Mouse (Mus musculus): ENCODE measurements around the gene B4galt1. TPM values are rescaled to one million over a fixed set of nuclear protein-coding genes. Genes with fewer than 3 reads are reported as not detected.

The B4galt1 gene
- polyA plus RNA-seq, 1 experiment from 2014 or later = 33.2 TPM

DNA sequence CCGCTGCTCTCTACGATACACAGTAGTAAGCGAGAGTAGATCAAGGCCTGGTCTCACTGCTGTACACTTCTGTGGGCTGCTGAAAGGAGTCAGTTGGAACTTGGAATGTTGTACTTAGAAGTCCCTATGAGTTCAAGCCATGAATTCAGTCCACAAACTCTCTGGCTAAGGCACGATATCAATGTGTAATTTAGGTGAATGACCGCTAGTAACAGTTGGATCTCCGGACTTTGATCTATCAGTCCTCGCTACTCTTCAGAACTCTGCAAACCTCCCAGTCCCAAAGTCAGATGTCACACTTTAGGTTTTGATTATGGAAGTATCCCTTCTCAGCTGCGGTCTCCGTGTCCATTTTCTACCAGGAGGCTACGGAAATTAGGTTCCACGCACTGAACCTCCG, 10.6 kb upstream of the B4galt1 start:
- no peak for ATAC-seq
- WGBS = 91% methylated on average over 12 of the region's 12 CpGs
- H3K36me3 ChIP-seq = no peaks in the 10 kb centered on the region

DNA sequence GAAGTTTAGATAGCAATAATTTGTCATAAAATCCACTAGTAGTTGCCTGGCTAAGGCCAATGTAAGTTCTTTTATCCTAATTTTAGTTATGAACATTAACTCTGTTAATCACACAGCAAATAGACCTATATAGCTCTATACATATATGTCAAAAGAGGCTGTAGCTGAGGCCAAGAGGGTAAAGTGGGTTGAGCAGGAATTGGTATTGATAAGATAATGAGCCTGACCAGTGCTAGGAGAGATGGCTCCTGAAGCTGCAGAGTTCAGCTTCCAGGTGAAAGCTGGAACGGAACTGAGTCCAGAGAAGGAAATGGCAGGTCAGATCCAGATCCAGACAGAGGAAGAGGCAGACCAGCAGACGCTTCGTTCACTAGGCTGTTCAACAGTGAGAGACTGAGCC, 9.5 kb upstream of the B4galt1 start:
- Histone ChIP-seq H3K4me1 (replicated peaks) (no peaks in the 10 kb centered on the region), H3K4me2 (replicated peaks) (no peak overlapping the region), H3K27ac (no peak overlapping the region), H3K27me3 (replicated peaks) (no peaks in the 10 kb centered on the region), H3K36me3 (no peaks in the 10 kb centered on the region), H3K9me3 (no peaks in the 10 kb centered on the region), H3K4me3 (replicated peaks) (no peak overlapping the region), H3K9ac (no peak overlapping the region)
- no peak for ATAC-seq
- 86% methylated on average over 3 of the region's 3 CpGs for WGBS

More for the DNA sequence above, 10.6 kb upstream of the B4galt1 start:
- H3K27ac ChIP-seq = no peak overlapping the region
- H3K4me3 ChIP-seq (replicated peaks) = no peak overlapping the region
- H3K9me3 ChIP-seq = no peaks in the 10 kb centered on the region
- H3K4me1 ChIP-seq (replicated peaks) = peaks cover 5% of the 10 kb centered on the region; the same call in 1 of the 2 replicates
- H3K9ac ChIP-seq = no peak overlapping the region
- H3K4me2 ChIP-seq (replicated peaks) = no peak overlapping the region
- no peaks in the 10 kb centered on the region for H3K27me3 ChIP-seq (replicated peaks)

DNA sequence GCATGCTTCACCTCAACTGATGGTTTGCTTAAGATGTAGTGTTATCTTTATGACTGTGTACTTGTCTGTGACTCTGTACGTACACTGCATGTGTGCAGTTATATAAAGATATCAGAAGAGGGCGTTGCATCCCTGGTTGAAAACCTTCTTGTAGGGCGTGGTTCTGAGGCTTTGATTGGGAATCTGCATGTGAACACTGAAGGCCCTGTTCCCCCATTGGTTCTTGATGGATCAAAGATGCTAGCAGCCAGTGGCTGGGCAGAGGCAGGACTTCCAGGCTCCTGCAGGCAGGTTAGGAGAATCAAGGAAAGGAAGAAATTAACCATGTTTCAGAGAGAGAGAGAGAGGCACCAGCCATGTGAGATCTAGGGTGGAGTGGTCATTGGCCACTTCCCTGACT, 7.3 kb upstream of the B4galt1 start:
- H3K9ac ChIP-seq = no peak overlapping the region
- ATAC-seq = no peak
- H3K9me3 ChIP-seq = no peaks in the 10 kb centered on the region
- no peaks in the 10 kb centered on the region for H3K27me3 ChIP-seq (replicated peaks)
- no peaks in the 10 kb centered on the region for H3K36me3 ChIP-seq
- H3K4me2 ChIP-seq (replicated peaks) = no peak overlapping the region
- no peak overlapping the region for H3K27ac ChIP-seq
- 61% methylated on average over 3 of the region's 3 CpGs for WGBS
- no peak overlapping the region for H3K4me3 ChIP-seq (replicated peaks)
- H3K4me1 ChIP-seq (replicated peaks) = no peaks in the 10 kb centered on the region

DNA sequence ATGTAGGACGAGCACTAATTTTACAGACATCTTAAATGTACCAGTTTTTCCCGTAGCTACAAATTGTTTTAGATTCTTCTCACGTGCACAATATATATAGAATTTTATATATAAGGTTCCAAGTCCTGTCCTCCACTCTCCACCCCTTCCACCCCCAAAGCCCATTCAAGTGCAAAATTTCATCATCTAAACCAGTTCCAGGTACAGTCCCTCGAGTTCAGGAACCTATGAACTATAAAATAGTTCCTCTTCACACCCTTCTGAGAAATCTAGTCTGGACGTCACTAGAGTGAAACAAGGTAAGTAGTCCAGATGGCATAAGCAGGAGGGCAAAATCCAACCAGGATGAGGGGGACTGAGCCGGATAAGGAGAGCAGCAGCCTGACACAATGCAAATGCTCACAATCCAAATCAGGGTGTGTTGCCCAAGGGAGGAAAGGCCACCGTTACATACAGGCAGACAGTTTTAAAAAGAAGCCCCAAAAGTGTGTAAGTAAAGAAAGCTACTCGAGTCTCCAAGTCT, 4.1 kb upstream of the B4galt1 start:
- ATAC-seq = no peak

DNA sequence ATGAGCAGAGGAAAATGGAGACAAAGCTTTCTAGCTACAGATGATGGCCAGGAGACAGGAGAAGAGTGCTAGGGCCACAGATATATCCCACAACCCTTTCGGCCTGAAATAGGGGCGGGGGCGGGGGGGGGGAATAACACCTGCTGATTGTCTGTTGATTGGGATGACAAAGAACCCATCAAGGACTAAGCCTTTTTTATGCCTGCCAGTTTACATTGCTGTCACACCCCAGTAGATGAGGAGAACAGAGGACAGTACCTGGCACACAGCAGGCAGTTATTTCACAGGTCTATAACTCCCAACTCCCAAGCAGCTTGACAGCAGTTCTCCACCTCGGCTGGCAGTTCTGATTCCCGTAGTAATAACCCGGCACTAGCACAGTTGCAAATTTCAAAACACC, 2.8 kb upstream of the B4galt1 start:
- 58% methylated on average over 6 of the region's 6 CpGs for WGBS
- no peak overlapping the region for H3K4me3 ChIP-seq (replicated peaks)
- H3K9ac ChIP-seq = no peak overlapping the region
- H3K4me2 ChIP-seq (replicated peaks) = no peak overlapping the region
- H3K27me3 ChIP-seq (replicated peaks) = no peaks in the 10 kb centered on the region
- H3K4me1 ChIP-seq (replicated peaks) = 0 out of 2 replicates have a peak, but pooled peaks cover 7% of the 10 kb centered on the region
- no peak for ATAC-seq
- H3K27ac ChIP-seq = no peak overlapping the region
- no peaks in the 10 kb centered on the region for H3K9me3 ChIP-seq
- H3K36me3 ChIP-seq = no peaks in the 10 kb centered on the region

More for the DNA sequence above, 4.1 kb upstream of the B4galt1 start:
- no peak overlapping the region for H3K4me3 ChIP-seq (replicated peaks)
- H3K9ac ChIP-seq = no peak overlapping the region
- H3K4me2 ChIP-seq (replicated peaks) = no peak overlapping the region
- whole genome bisulfite sequencing = 75% methylated on average over 8 of the region's 8 CpGs
- no peak overlapping the region for H3K27ac ChIP-seq
- H3K27me3 ChIP-seq (replicated peaks) = no peaks in the 10 kb centered on the region
- H3K9me3 ChIP-seq = no peaks in the 10 kb centered on the region
- H3K4me1 ChIP-seq (replicated peaks) = no peaks in the 10 kb centered on the region
- H3K36me3 ChIP-seq = no peaks in the 10 kb centered on the region

DNA sequence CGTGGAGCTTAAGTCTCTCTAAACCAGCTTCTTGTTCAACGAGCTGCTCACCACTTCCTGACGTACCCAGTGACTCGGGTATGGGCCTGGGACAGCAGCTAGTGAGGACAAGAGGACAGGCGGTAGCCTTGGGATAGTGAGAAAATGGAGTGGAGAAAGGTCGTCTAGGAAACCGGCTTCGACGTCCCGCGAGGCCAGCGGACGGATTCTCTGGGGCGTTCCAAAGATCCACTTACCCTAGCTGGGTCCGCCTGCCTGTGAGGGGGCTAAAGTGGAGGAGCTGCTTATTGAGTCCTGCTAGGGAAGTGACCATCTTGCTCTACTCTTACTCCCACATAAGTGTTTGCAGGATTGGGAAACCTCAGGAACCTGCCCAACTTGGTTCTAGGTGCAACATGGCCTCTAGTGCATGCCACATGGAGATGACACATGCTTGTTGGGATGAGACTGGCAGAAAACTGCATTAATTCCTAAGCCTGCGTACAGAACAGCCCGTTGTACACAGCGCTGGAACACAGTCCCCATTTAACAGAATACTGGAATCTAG, 655 bp upstream of the B4galt1 start:
- peak overlapping the region; percentile 20 for H3K9ac ChIP-seq
- no peaks in the 10 kb centered on the region for H3K36me3 ChIP-seq
- ATAC-seq = no peak; the same call in 1 of the 2 replicates
- H3K4me3 ChIP-seq (replicated peaks) = peak overlapping the region; percentile 82
- no peaks in the 10 kb centered on the region for H3K9me3 ChIP-seq
- 16% methylated on average over 18 of the region's 18 CpGs for WGBS
- no peaks in the 10 kb centered on the region for H3K27me3 ChIP-seq (replicated peaks)
- H3K4me2 ChIP-seq (replicated peaks) = peak overlapping the region; percentile 65
- H3K27ac ChIP-seq = peak overlapping the region; percentile 54
- H3K4me1 ChIP-seq (replicated peaks) = peaks cover 25% of the 10 kb centered on the region

DNA sequence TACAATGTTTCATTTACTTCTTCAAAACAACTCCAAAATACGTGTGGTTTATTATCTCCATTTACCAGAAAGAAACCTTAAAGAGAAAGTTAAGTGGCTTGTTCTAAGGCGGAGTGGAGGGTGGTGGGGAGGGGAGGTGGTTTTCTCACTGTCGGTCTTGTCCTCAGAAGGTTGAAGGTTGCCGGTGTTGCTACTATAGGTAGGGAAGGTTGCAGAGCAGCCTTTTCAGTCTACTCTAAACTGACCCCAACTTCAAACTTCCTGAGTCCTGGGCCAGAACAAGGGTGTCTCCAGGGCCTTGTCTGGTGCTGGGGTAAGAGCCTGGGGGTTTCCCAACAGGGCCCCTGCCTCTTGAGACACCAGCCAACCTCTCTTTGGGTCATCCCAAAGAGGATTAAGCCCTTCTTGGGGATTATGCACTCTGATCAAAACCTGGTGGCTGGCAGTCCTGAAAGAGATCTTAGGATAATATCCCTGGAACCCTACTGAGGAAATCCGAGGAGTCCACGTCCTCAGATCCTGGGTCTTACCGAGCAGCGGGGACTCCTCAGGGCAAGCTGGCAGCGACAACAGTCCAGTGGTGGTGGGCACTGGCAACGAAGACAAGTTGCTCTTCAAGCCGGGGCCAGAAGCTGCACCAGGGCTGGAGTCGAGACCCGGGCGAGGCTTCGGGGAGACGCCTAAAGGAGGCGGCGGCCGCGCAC, 792 bp downstream of the B4galt1 start:
- Histone ChIP-seq H3K4me1 (replicated peaks) (peaks cover 29% of the 10 kb centered on the region), H3K4me3 (replicated peaks) (peak overlapping the region; percentile 82), H3K9ac (peak overlapping the region; percentile 82), H3K4me2 (replicated peaks) (peak overlapping the region; percentile 65), H3K27ac (peak overlapping the region; percentile 94), H3K27me3 (replicated peaks) (no peaks in the 10 kb centered on the region), H3K36me3 (no peaks in the 10 kb centered on the region), H3K9me3 (no peaks in the 10 kb centered on the region)
- ATAC-seq = no peak
- WGBS = 2% methylated on average over 20 of the region's 20 CpGs

DNA sequence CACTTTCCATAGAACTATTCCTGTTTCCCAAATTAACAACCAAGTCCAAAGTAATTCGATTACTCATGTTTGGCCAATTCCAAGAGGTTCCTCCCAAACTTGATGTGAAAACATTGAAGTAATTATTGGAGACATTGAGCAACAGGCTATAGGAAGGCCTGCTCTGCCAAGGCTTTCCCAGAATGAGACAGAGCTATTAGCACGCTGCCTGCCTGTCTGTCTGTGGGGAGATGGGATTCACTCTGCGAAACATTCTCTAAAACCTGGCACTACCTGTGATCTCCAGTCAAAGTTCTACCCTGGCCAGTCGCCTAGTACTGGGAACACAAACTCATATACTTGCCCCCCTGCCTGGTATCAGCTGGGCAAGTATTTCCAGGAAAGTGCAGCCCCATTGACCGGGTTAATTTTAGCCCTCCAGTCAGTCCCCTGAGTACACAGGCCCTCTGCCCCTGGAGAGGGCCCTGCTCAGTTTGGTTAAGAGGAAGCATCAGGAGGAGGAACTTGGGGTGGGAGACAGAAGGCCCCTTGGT, 1.5 kb downstream of the B4galt1 start:
- Histone ChIP-seq H3K9ac (peak overlapping the region; percentile 82), H3K27me3 (replicated peaks) (no peaks in the 10 kb centered on the region), H3K4me2 (replicated peaks) (peak overlapping the region; percentile 65), H3K4me1 (replicated peaks) (peaks cover 34% of the 10 kb centered on the region), H3K4me3 (replicated peaks) (peak overlapping the region; percentile 82), H3K9me3 (no peaks in the 10 kb centered on the region), H3K27ac (peak overlapping the region; percentile 94), H3K36me3 (no peaks in the 10 kb centered on the region)
- WGBS = 28% methylated on average over 5 of the region's 5 CpGs
- no peak for ATAC-seq

DNA sequence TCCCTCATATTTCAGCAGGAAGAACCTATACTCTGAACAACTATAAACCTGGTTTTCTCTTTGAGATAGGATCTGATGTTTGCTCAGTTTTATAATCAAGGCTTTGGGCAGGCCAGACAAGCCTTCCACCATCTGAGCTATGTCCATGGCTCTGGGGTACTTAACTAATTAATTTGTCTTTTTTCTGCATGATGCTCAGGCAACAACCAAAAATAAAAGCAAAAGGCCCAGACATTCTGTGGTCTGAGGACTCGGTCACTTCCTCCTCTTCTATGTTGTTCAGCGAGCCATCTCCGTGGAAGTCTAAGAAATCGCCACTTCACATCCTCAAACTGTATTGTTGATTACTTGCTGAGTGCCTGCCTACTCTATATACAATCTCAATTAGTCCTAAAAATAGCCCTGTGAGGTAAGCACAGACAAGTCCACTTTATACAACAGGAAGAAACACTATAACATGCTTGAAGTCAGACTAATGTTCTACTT, 2.0 kb downstream of the B4galt1 start:
- no peak for ATAC-seq
- 19% methylated on average over 4 of the region's 4 CpGs for WGBS
- Histone ChIP-seq H3K4me1 (replicated peaks) (peaks cover 37% of the 10 kb centered on the region), H3K36me3 (no peaks in the 10 kb centered on the region), H3K4me2 (replicated peaks) (peak overlapping the region; percentile 65), H3K27me3 (replicated peaks) (no peaks in the 10 kb centered on the region), H3K27ac (peak overlapping the region; percentile 94; the same call in 1 of the 2 replicates), H3K4me3 (replicated peaks) (peak overlapping the region; percentile 82), H3K9ac (peak overlapping the region; percentile 24; the same call in 1 of the 2 replicates), H3K9me3 (no peaks in the 10 kb centered on the region)

DNA sequence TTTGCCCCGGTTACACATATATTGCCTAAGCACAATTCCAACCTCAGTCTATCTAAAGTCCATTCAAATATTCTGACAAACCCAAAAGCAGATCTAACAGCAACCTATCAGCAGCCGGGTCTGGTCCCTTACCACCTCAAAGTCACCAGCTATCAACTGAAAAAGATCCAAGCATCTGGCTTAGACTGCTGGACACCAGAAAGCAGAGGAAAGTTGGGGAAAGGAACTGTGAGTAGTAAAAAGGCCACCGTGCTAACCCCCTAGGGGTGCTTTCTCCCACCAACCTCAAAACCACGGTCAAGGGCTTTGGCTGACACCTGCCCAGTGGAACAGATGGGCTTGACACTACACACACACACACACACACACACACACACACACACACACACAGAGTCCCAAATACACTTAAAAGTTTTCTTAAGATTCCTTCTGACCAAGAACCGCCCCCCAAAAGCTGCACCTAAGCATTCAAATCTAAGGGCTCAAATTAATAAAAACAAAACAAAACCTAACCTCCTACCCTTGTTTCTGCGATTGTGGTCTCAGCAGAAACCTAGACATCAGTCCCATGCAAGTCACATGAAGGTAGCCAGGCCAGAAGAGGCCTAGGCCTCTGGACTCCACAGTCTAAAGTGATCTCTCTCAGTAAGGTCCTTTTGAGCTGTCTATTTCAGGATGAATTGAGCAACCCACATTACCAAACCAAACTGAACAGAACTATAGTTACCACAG, 2.6 kb downstream of the B4galt1 start:
- 72% methylated on average over 6 of the region's 6 CpGs for WGBS
- Histone ChIP-seq H3K27me3 (replicated peaks) (no peaks in the 10 kb centered on the region), H3K27ac (peak overlapping the region; percentile 94; the same call in 1 of the 2 replicates), H3K4me2 (replicated peaks) (peak overlapping the region; percentile 65), H3K4me3 (replicated peaks) (peak overlapping the region; percentile 82), H3K36me3 (no peaks in the 10 kb centered on the region), H3K9ac (peak overlapping the region; percentile 24), H3K9me3 (no peaks in the 10 kb centered on the region), H3K4me1 (replicated peaks) (peaks cover 43% of the 10 kb centered on the region)
- no peak for ATAC-seq

DNA sequence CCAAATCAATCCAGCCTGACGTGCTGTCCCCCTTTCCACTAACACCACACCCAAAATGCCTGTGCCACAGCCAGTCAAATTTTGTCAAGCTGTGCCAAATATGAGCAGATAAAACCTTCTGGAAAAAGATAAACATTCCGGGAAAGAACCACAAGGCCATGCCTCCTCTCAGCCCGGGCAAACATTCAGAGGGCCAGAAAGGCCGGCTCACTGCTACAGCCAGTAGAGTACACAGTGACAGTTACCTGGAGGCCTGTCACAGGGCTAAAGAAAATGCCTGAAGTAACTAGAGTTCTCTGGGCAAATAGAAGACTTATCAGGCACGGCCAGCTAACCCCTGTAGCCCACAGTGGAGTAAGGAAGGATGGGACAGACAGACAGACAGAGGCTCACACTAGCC, 3.2 kb downstream of the B4galt1 start:
- Histone ChIP-seq H3K4me3 (replicated peaks) (no peak overlapping the region; the same call in 1 of the 2 replicates), H3K27ac (no peak overlapping the region), H3K9me3 (no peaks in the 10 kb centered on the region), H3K36me3 (no peaks in the 10 kb centered on the region), H3K9ac (no peak overlapping the region; the same call in 1 of the 2 replicates), H3K4me1 (replicated peaks) (peaks cover 45% of the 10 kb centered on the region), H3K4me2 (replicated peaks) (peak overlapping the region; percentile 65), H3K27me3 (replicated peaks) (no peaks in the 10 kb centered on the region)
- WGBS = 35% methylated on average over 5 of the region's 5 CpGs
- ATAC-seq = no peak

DNA sequence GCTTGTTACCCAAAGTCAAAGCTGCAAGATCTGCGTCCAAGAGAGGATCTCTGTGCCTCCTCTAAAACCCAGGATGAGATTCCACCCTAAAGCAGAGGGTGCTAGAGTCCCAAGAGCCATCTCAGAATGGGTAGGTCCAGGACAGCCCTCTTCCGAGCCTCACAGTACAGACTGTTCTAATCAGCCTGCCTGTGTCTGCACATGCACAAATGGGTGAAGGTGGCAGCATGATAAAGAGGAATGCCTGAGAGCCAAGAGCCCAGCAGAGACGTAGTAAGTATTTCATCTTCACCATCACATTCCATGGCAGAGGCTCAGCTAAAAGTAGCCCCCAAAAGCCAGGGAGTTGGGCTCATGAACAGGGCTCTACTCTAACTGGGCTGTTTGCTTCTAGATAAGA, 4.3 kb downstream of the B4galt1 start:
- H3K27ac ChIP-seq = no peak overlapping the region

More for the DNA sequence above, 4.3 kb downstream of the B4galt1 start:
- Histone ChIP-seq H3K36me3 (no peaks in the 10 kb centered on the region), H3K4me2 (replicated peaks) (no peak overlapping the region), H3K9ac (no peak overlapping the region), H3K4me1 (replicated peaks) (peaks cover 54% of the 10 kb centered on the region), H3K4me3 (replicated peaks) (no peak overlapping the region), H3K9me3 (no peaks in the 10 kb centered on the region), H3K27me3 (replicated peaks) (no peaks in the 10 kb centered on the region)
- WGBS = 76% methylated on average over 3 of the region's 3 CpGs
- no peak for ATAC-seq
